Mouse (Mus musculus) liver, postnatal 0 days (tissue): ENCODE measurements around the gene Mtcl1. TPM values are rescaled to one million over a fixed set of nuclear protein-coding genes. Genes with fewer than 3 reads are reported as not detected.

ENCODE experiments used
- ATAC-seq: fragments of 200-750 bp; cut with Nextera tagmentation; 2 replicates; pipeline ENCODE4 v1.8.0; 2017; ENCODE audit warnings: mild to moderate bottlenecking, moderate library complexity
- DNase-seq: peaks from one replicate; pipeline ENCODE4 v3.0.0-alpha.2; 2016
- H3K27ac ChIP-seq: fragments of 300-500 bp; sonication (generic); 2 replicates; pipeline ENCODE4 v1.5.1; 2014; ENCODE audit warnings: antibody characterized with exemption, moderate library complexity, mild to moderate bottlenecking, low read depth
- H3K27me3 ChIP-seq: fragments of 300-500 bp; sonication (generic); 2 replicates; pipeline ENCODE4 v1.6.1; 2014; ENCODE audit warnings: low read length, control low read depth, mixed read lengths; ENCODE audit not compliant: insufficient read depth
- H3K36me3 ChIP-seq: fragments of 300-500 bp; sonication (generic); replicated peaks from 2 replicates; pipeline ENCODE4 v1.6.1; 2014; ENCODE audit warnings: mild to moderate bottlenecking, control low read depth, low read length, moderate library complexity, mixed read lengths; ENCODE audit not compliant: insufficient read depth
- H3K4me1 ChIP-seq: fragments of 300-500 bp; sonication (generic); 2 replicates; pipeline ENCODE4 v1.6.1; 2014; ENCODE audit warnings: antibody characterized with exemption, mild to moderate bottlenecking, control low read depth; ENCODE audit not compliant: insufficient read depth
- H3K4me2 ChIP-seq: fragments of 300-500 bp; sonication (generic); 2 replicates; pipeline ENCODE4 v1.6.1; 2014; ENCODE audit warnings: low read depth, mild to moderate bottlenecking, low read length, moderate library complexity, mixed read lengths
- H3K4me3 ChIP-seq: fragments of 300-500 bp; sonication (generic); 2 replicates; pipeline ENCODE4 v1.5.1; 2014; ENCODE audit warnings: low read depth, low read length
- H3K9ac ChIP-seq: fragments of 300-500 bp; sonication (generic); replicated peaks from 2 replicates; pipeline ENCODE4 v1.6.1; 2014; ENCODE audit warnings: mild to moderate bottlenecking, moderate library complexity
- H3K9me3 ChIP-seq: fragments of 300-500 bp; sonication (generic); 2 replicates; pipeline ENCODE4 v1.6.1; 2016; ENCODE audit warnings: mild to moderate bottlenecking, control low read depth, low read length, mixed read lengths
- CTCF ChIP-seq: sonication (generic); IDR thresholded peaks from 2 replicates; pipeline ENCODE4 v1.5.1; 2016; ENCODE audit warnings: antibody characterized with exemption, low read depth
- EP300 ChIP-seq: IDR thresholded peaks from 2 replicates; pipeline ENCODE4 v1.6.1; 2016; ENCODE audit warnings: antibody characterized with exemption, low read depth, mild to moderate bottlenecking
- WGBS: fragments of 180-500 bp; shearing (Covaris S2); extraction: QIAGEN DNeasy Blood & Tissue Kit; methylation state at CpG from one replicate; pipeline ENCODE4 v1.1.7; 2014; ENCODE audit not compliant: insufficient replicate concordance; 5-methylcytosine and 5-hydroxymethylcytosine counted together
- polyA plus RNA-seq: library from polyadenylated mRNA; unstranded; fragments of >200 nt; fragmentation: Nextera tagmentation; extraction: Ambion mirVana; gene quantifications from 2 replicates; pipeline ENCODE4 v1.2.1, GENCODE M21; 2015

The Mtcl1 gene
- polyA plus RNA-seq, 1 experiment from 2014 or later: 0.14 TPM

DNA sequence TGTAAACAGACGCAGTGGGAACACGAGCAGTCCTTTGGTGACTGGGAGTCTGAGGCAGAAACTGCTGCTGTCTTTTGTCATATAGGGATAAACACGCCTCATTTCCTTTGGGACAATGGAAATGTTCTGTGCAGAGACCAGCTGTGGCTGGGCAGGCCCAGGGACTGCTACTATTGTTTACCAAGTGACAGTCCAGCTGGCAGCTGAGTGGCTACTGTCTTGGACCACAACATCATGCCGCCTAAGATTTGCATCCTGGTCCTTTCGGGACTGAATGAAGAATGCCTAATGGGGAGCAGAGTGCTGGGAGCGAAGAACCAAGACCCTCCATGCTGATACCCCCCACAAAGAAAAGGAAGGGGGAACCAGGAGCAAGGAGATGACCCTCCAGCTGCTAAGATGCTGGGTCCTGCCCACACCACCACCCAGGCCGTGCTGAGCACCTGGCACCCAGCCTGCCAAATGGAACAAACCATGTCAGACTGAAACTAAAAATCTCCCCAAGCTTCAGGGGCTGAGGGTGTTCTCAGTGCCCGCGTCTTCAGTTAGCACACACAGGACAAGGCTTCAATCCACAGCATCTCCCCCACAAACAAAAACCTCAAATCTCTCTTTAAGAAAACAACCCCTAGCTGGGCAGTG lies 5.4 kb downstream of the Mtcl1 start:
- H3K9ac ChIP-seq: no peak overlapping the region
- TF ChIP-seq CTCF (no peak), EP300 (no peak)
- H3K36me3 ChIP-seq: no peaks in the 10 kb centered on the region
- no peak overlapping the region for H3K4me2 ChIP-seq
- no peak overlapping the region for H3K27ac ChIP-seq
- H3K4me1 ChIP-seq: 0 out of 2 replicates have a peak, but pooled peaks cover 2% of the 10 kb centered on the region
- no peak overlapping the region for H3K4me3 ChIP-seq
- peaks cover 31% of the 10 kb centered on the region for H3K27me3 ChIP-seq
- ATAC-seq (no peak), DNase-seq (no peak)
- no peaks in the 10 kb centered on the region for H3K9me3 ChIP-seq
- WGBS: 66% methylated on average over 9 of the region's 9 CpGs

DNA sequence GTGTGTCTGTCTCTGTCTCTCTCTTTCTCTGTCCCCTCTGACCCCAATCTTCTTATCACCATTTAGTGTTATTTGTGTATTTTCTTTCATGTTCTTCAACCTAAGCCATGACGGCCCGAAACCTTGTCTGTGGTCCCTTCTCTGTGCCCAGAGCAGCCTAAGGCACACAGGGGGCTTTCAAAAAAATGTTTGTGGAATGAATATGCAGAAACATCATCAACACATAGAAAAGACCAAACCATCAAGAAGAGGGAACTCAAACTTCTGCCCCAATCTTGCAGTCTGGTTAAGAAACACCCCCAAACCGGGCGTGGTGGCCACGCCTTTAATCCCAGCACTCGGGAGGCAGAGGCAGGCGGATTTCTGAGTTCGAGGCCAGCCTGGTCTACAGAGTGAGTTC lies 9.7 kb downstream of the Mtcl1 start:
- 0 out of 2 replicates have a peak, but pooled peaks cover 3% of the 10 kb centered on the region for H3K27me3 ChIP-seq
- no peak overlapping the region for H3K4me2 ChIP-seq
- WGBS: 60% methylated on average over 7 of the region's 8 CpGs
- no peaks in the 10 kb centered on the region for H3K36me3 ChIP-seq
- TF ChIP-seq CTCF (no peak), EP300 (no peak)
- H3K9me3 ChIP-seq: no peaks in the 10 kb centered on the region
- H3K4me3 ChIP-seq: no peak overlapping the region
- no peak for ATAC-seq
- no peaks in the 10 kb centered on the region for H3K4me1 ChIP-seq
- no peak for DNase-seq
- H3K9ac ChIP-seq: no peak overlapping the region
- no peak overlapping the region for H3K27ac ChIP-seq

DNA sequence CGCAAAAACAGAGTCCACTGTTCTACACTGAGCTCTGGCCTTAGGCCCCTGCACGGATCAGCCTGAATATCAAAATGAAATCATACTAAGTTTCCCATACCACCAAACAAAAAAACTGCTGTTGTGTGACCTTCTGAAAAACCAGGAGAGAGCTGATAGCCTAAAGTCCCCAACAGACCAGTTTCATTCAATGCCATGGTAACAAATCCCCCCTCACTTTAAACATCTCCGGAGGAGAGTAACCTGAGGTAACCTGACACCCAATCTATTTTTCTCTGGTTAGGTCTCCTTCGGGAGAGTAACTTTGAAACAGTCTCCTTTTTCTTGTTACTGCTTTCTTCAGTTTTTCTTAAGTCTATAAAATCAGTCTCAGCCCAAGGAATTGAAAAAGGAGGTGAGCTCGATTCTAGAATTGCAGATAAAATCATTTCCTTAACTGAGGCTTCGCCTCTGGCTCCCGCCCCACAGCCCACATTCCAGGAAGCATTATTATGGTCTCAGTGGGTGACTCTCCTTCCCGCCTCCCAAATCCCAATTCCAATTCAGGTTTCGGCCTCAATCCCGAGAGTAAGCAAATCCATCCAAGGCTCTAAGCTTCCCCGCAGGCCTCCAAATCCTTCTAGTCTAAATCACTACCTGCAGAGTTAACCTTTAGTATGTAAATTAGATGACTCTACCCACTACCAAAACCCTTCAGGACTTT lies 10.3 kb downstream of the Mtcl1 start:
- Histone ChIP-seq H3K36me3 (no peaks in the 10 kb centered on the region), H3K4me3 (no peak overlapping the region), H3K9me3 (no peaks in the 10 kb centered on the region), H3K9ac (no peak overlapping the region), H3K4me2 (no peak overlapping the region), H3K4me1 (no peaks in the 10 kb centered on the region), H3K27ac (no peak overlapping the region), H3K27me3 (0 out of 2 replicates have a peak, but pooled peaks cover under 1% of the 10 kb centered on the region)
- TF ChIP-seq EP300: no peak
- TF ChIP-seq CTCF: no peak
- ATAC-seq: no peak
- no peak for DNase-seq
- 59% methylated on average over 11 of the region's 11 CpGs for WGBS

DNA sequence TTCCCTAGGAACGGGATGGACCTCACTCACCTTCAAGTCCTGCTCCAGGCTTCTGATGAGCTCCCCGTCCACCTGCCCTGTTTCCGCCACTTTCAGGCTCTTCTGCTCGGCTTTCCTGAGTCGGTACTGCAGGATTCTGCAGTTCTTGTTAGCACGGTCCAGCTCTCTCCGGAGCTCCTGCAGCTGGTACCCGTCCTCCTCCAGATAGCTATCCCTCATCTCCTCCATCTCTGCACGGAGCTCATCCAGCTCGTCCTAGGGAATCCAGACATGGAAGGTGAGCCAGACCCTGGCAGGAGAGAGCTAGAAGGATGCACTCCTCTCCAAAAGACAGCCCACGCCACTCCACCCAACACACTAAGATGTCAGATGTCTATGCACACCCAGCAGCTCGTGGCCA lies 11.4 kb downstream of the Mtcl1 start:
- DNase-seq (no peak), ATAC-seq (no peak)
- no peak for TF ChIP-seq CTCF
- TF ChIP-seq EP300: no peak
- Histone ChIP-seq H3K27ac (no peak overlapping the region), H3K36me3 (no peaks in the 10 kb centered on the region), H3K27me3 (no peaks in the 10 kb centered on the region), H3K4me1 (no peaks in the 10 kb centered on the region), H3K4me2 (no peak overlapping the region), H3K9ac (no peak overlapping the region), H3K4me3 (no peak overlapping the region), H3K9me3 (no peaks in the 10 kb centered on the region)
- 70% methylated on average over 12 of the region's 12 CpGs for WGBS

DNA sequence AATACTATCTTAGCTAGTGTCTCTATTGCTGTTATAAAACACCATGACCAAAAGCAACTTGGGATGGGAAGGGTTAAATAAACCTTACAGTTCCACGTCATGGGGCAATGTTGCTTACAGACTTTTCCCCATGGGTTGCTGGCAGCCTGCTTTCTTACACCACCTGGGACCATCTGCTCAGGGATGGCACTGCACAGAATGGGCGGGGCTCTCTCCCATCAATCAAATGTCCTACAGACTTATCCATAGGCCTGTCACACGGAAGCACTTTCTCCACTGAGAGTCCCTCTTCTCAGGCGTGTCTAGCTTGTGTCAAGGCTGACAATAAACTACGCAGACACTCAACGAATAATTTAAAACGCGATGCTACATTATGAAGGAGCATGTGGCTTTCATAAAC lies 12.7 kb downstream of the Mtcl1 start:
- ATAC-seq: no peak

DNA sequence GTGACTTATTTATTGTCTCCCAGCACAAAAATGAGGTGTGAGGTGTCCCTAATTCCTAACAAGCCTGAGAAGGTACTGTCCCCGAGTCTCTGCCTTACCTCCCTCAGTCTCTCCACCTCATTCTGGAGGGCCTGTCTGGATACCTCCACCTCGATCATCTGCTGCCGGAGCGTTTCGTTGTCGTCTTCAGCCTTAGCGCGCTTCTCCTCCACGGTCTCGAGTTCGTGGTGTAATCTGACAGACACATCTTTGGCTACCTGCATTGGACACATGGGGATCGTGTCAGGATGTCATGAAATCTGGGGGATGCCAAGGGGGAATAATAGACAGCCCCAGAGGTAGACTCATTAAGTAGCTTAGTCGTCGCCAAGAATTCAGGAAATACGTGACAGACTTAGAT lies 13.6 kb downstream of the Mtcl1 start:
- no peak overlapping the region for H3K27ac ChIP-seq
- no peaks in the 10 kb centered on the region for H3K9me3 ChIP-seq
- ATAC-seq (no peak), DNase-seq (no peak)
- TF ChIP-seq CTCF (no peak), EP300 (no peak)
- no peak overlapping the region for H3K4me3 ChIP-seq
- no peaks in the 10 kb centered on the region for H3K4me1 ChIP-seq
- WGBS: 89% methylated on average over 15 of the region's 15 CpGs
- no peaks in the 10 kb centered on the region for H3K27me3 ChIP-seq
- no peaks in the 10 kb centered on the region for H3K36me3 ChIP-seq
- H3K4me2 ChIP-seq: no peak overlapping the region
- H3K9ac ChIP-seq: no peak overlapping the region

More for the DNA sequence above, 12.7 kb downstream of the Mtcl1 start:
- Histone ChIP-seq H3K4me1 (no peaks in the 10 kb centered on the region), H3K27ac (no peak overlapping the region), H3K27me3 (no peaks in the 10 kb centered on the region), H3K4me2 (no peak overlapping the region), H3K36me3 (no peaks in the 10 kb centered on the region), H3K9ac (no peak overlapping the region), H3K9me3 (no peaks in the 10 kb centered on the region), H3K4me3 (no peak overlapping the region)
- 75% methylated on average over 8 of the region's 8 CpGs for WGBS
- DNase-seq: no peak
- TF ChIP-seq EP300: no peak
- no peak for TF ChIP-seq CTCF
